Mouse (Mus musculus) forebrain, postnatal 0 days (tissue): ENCODE data around the gene Dot1l. TPM values are rescaled to one million over a fixed set of nuclear protein-coding genes. Genes with fewer than 3 reads are reported as not detected.

ENCODE experiments used
- ATAC-seq: fragments of 200-750 bp; cut with Nextera tagmentation; 2 replicates; pipeline ENCODE4 v1.8.0; 2017; ENCODE audit warnings: mild to moderate bottlenecking, moderate library complexity
- DNase-seq: peaks from one replicate; pipeline ENCODE4 v3.0.0-alpha.2; 2015
- H3K27ac ChIP-seq: fragments of 300-500 bp; sonication (generic); 2 replicates; pipeline ENCODE4 v1.5.1; 2014; ENCODE audit warnings: low read depth, mild to moderate bottlenecking, antibody characterized with exemption, low read length, moderate library complexity, mixed read lengths
- H3K27me3 ChIP-seq: fragments of 300-500 bp; sonication (generic); 2 replicates; pipeline ENCODE4 v1.6.1; 2014; ENCODE audit warnings: mild to moderate bottlenecking, low read length, mixed read lengths; ENCODE audit not compliant: insufficient read depth
- H3K36me3 ChIP-seq: fragments of 300-500 bp; sonication (generic); 2 replicates; pipeline ENCODE4 v1.6.1; 2014; ENCODE audit warnings: mild to moderate bottlenecking, moderate library complexity; ENCODE audit not compliant: insufficient read depth
- H3K4me1 ChIP-seq: fragments of 300-500 bp; sonication (generic); 2 replicates; pipeline ENCODE4 v1.6.1; 2014; ENCODE audit warnings: antibody characterized with exemption; ENCODE audit not compliant: insufficient read depth
- H3K4me2 ChIP-seq: fragments of 300-500 bp; sonication (generic); 2 replicates; pipeline ENCODE4 v1.6.1; 2014; ENCODE audit warnings: low read depth, mild to moderate bottlenecking, moderate library complexity
- H3K4me3 ChIP-seq: fragments of 300-500 bp; sonication (generic); 2 replicates; pipeline ENCODE4 v1.5.1; 2014; ENCODE audit warnings: low read depth, low read length, mixed read lengths
- H3K9ac ChIP-seq: fragments of 300-500 bp; sonication (generic); 2 replicates; pipeline ENCODE4 v1.6.1; 2014; ENCODE audit warnings: mild to moderate bottlenecking
- H3K9me3 ChIP-seq: fragments of 300-500 bp; sonication (generic); 2 replicates; pipeline ENCODE4 v1.6.1; 2016; ENCODE audit warnings: low read length
- CTCF ChIP-seq: sonication (generic); IDR thresholded peaks from 2 replicates; pipeline ENCODE4 v1.5.1; 2016; ENCODE audit warnings: antibody characterized with exemption, control low read depth, low read depth
- WGBS: fragments of 180-500 bp; shearing (Covaris S2); extraction: QIAGEN DNeasy Blood & Tissue Kit; methylation state at CpG from one replicate; pipeline ENCODE4 v1.1.7; 2014; 5-methylcytosine and 5-hydroxymethylcytosine counted together
- polyA plus RNA-seq: library from polyadenylated mRNA; unstranded; fragments of >200 nt; fragmentation: Nextera tagmentation; extraction: Ambion mirVana; gene quantifications from 2 replicates; pipeline ENCODE4 v1.2.1, GENCODE M21; 2015
- total RNA-seq: library from RNA; depleted of rRNA; stranded (reverse); fragments of >200 nt; gene quantifications from 2 replicates; pipeline ENCODE4 v1.2.3, GENCODE M21; 2014

The Dot1l gene
- total and polyA plus RNA-seq, 2 experiments from 2014 or later = 8.5 to 15.9 TPM

- Histone ChIP-seq H3K27me3 (no peaks in the 10 kb centered on the region), H3K27ac (no peak overlapping the region), H3K9me3 (no peaks in the 10 kb centered on the region), H3K4me1 (peaks cover 3% of the 10 kb centered on the region), H3K4me3 (no peak overlapping the region), H3K9ac (no peak overlapping the region), H3K4me2 (peak overlapping the region; percentile 32), H3K36me3 (no peaks in the 10 kb centered on the region)
- DNase-seq = no peak
- peak; percentile 48 for TF ChIP-seq CTCF
- WGBS = 18% methylated on average over 16 of the region's 16 CpGs
- no peak for ATAC-seq
Measured at GRCm38 (mm10) chr10:80751188-80751832, 3.7 kb upstream of the Dot1l start.

- H3K36me3 ChIP-seq = no peaks in the 10 kb centered on the region
- H3K9ac ChIP-seq = no peak overlapping the region
- WGBS = 7% methylated on average over 6 of the region's 6 CpGs
- no peak overlapping the region for H3K4me3 ChIP-seq
- no peaks in the 10 kb centered on the region for H3K9me3 ChIP-seq
- DNase-seq (peak; percentile 63), ATAC-seq (peak; percentile 23)
- no peak overlapping the region for H3K27ac ChIP-seq
- H3K27me3 ChIP-seq = no peaks in the 10 kb centered on the region
- TF ChIP-seq CTCF = no peak
- H3K4me1 ChIP-seq = peaks cover 12% of the 10 kb centered on the region
- peak overlapping the region; percentile 32 for H3K4me2 ChIP-seq
Measured at GRCm38 (mm10) chr10:80752079-80752625, 2.9 kb upstream of the Dot1l start.

- peak; percentile 36 for ATAC-seq
- 1% methylated on average over 75 of the region's 75 CpGs for WGBS
- peaks cover 17% of the 10 kb centered on the region for H3K4me1 ChIP-seq
- peak overlapping the region; percentile 70 for H3K4me3 ChIP-seq
- peak overlapping the region; percentile 84 for H3K9ac ChIP-seq
- H3K36me3 ChIP-seq = no peaks in the 10 kb centered on the region
- peak overlapping the region; percentile 89 for H3K27ac ChIP-seq
- peak overlapping the region; percentile 72 for H3K4me2 ChIP-seq
- TF ChIP-seq CTCF = no peak
- no peak for DNase-seq
- no peaks in the 10 kb centered on the region for H3K9me3 ChIP-seq
- no peaks in the 10 kb centered on the region for H3K27me3 ChIP-seq
Measured at GRCm38 (mm10) chr10:80755291-80756015, 447 bp downstream of the Dot1l start.

GRCm38 (mm10) chr10:80756099-80756498, 1.1 kb downstream of the Dot1l start:
- WGBS = 28% methylated on average over 3 of the region's 3 CpGs
- peak overlapping the region; percentile 70 for H3K4me3 ChIP-seq
- no peaks in the 10 kb centered on the region for H3K36me3 ChIP-seq
- H3K27ac ChIP-seq = no peak overlapping the region
- DNase-seq (no peak), ATAC-seq (no peak)
- peak overlapping the region; percentile 84 for H3K9ac ChIP-seq
- no peaks in the 10 kb centered on the region for H3K27me3 ChIP-seq
- peak; percentile 11; the same call in 1 of the 2 replicates for TF ChIP-seq CTCF
- peak overlapping the region; percentile 72 for H3K4me2 ChIP-seq
- no peaks in the 10 kb centered on the region for H3K9me3 ChIP-seq
- peaks cover 17% of the 10 kb centered on the region for H3K4me1 ChIP-seq

- H3K9ac ChIP-seq = peak overlapping the region; percentile 84
- no peaks in the 10 kb centered on the region for H3K27me3 ChIP-seq
- H3K9me3 ChIP-seq = no peaks in the 10 kb centered on the region
- peaks cover 17% of the 10 kb centered on the region for H3K4me1 ChIP-seq
- peak overlapping the region; percentile 72 for H3K4me2 ChIP-seq
- H3K27ac ChIP-seq = no peak overlapping the region
- DNase-seq = no peak
- no peaks in the 10 kb centered on the region for H3K36me3 ChIP-seq
- TF ChIP-seq CTCF = no peak
- peak overlapping the region; percentile 70 for H3K4me3 ChIP-seq
- 52% methylated on average over 2 of the region's 2 CpGs for WGBS
- ATAC-seq = no peak
Measured at GRCm38 (mm10) chr10:80756509-80756908, 1.5 kb downstream of the Dot1l start.

GRCm38 (mm10) chr10:80756967-80757366, 2.0 kb downstream of the Dot1l start:
- Histone ChIP-seq H3K27ac (no peak overlapping the region), H3K27me3 (no peaks in the 10 kb centered on the region), H3K4me1 (peaks cover 17% of the 10 kb centered on the region), H3K36me3 (no peaks in the 10 kb centered on the region), H3K4me2 (peak overlapping the region; percentile 72), H3K9ac (peak overlapping the region; percentile 84; the same call in 1 of the 2 replicates), H3K4me3 (peak overlapping the region; percentile 70; the same call in 1 of the 2 replicates), H3K9me3 (no peaks in the 10 kb centered on the region)
- WGBS = 56% methylated on average over 4 of the region's 4 CpGs
- TF ChIP-seq CTCF = no peak
- ATAC-seq = no peak
- DNase-seq = no peak

GRCm38 (mm10) chr10:80757717-80758116, 2.7 kb downstream of the Dot1l start:
- WGBS = 34% methylated on average over 5 of the region's 5 CpGs

More at GRCm38 (mm10) chr10:80757717-80758116, 2.7 kb downstream of the Dot1l start:
- DNase-seq (peak; percentile 53), ATAC-seq (peak; percentile 42)
- H3K4me2 ChIP-seq = peak overlapping the region; percentile 72; the same call in 1 of the 2 replicates
- H3K27me3 ChIP-seq = no peaks in the 10 kb centered on the region
- H3K4me1 ChIP-seq = peaks cover 17% of the 10 kb centered on the region
- H3K27ac ChIP-seq = no peak overlapping the region; the same call in 1 of the 2 replicates
- no peaks in the 10 kb centered on the region for H3K9me3 ChIP-seq
- peak; percentile 69 for TF ChIP-seq CTCF
- H3K9ac ChIP-seq = no peak overlapping the region
- no peak overlapping the region for H3K4me3 ChIP-seq
- H3K36me3 ChIP-seq = no peaks in the 10 kb centered on the region
